Mouse (Mus musculus): ENCODE measurements around the gene Slc35e2. TPM values are rescaled to one million over a fixed set of nuclear protein-coding genes. Genes with fewer than 3 reads are reported as not detected.
A peak's percentile ranks its signal among the peaks of the same experiment; 100 is the strongest.

Gene Slc35e2
- total RNA-seq, 1 experiment from 2014 or later: 14.2 TPM

DNA sequence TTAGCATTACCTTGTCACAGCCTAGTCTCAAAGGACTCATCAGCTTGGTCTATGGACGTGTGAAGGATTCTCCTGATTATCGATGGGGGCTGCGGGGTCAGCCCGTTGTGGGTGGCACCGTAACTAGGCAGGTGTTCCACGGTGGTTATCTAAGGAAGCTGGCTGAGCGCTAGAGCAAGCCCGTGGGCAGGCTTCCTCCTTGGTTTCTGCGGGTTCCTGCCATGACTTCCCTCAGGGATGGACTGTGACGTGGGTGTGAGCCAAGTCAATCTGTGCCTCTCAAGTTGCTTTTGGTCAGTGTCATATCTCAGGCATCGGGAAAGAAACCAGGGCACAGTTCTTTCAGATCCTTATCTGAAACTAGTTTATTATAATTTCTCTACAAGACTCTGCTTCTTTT, 26.3 kb upstream of the Slc35e2 start:
- peak; percentile 92 for ATAC-seq (replicated peaks; ENCODE audit: low read depth, poor library complexity, severe bottlenecking)

DNA sequence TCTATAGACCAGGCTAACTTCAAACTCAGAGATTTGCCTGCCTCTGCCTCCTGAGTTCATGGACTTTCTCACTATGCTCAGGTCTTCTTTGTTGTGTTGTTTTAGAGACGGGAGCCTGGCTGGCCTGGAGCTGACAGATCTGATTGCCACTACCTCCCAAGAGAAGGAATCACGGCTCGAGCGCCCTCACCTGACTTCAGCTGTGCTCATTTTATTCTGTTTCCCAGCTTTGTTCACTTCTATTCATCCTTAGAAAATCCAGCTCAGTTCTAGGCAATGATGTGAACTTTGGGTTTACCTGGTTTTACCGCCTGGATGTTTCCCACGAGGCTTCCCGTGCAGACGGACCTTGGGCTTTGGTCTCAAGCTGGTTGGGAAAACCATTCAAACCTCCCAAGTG, 25.7 kb upstream of the Slc35e2 start:
- no peak for ATAC-seq (replicated peaks; ENCODE audit: low read depth, poor library complexity, severe bottlenecking)

DNA sequence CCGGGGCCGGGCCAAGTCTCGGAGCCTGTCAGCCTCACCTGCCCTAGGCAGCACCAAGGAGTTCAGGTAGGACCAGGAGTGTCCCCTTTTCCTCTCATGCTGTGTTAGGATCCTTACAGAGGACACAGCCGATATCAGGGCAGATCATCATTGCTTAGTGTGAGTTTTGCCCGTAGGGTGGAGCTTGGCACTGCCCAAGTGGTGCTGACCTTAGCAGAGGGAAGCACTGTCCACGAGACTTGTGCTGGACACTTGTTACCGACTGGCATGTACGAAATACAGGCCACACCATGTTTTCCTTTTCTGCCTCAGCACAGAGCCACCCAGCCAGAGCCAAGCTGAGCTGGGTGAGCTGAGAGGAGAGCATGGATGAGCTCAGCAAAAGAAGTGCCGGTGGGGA, 24.1 kb upstream of the Slc35e2 start:
- ATAC-seq (replicated peaks; ENCODE audit: low read depth, poor library complexity, severe bottlenecking): no peak

DNA sequence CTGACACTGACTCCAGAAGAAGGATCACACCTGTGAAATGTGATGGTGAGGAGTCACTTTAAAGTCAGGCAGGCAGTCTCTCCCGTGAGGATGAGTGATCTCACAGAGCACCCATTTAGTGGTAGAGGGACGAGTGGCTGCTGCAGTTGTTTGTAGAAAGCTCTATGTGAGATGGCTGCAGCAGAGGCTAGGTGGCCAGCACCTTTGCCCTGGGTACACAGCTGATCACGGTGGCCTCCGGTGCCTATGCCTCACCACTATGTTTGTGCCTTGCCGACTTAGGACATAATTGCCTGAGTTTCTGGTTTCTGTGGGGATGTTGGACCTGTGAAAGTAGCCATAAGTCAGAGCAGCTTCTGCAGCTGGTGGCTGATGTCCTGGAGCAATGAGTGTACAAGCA, 23.5 kb upstream of the Slc35e2 start:
- ATAC-seq (replicated peaks; ENCODE audit: low read depth, poor library complexity, severe bottlenecking): no peak

DNA sequence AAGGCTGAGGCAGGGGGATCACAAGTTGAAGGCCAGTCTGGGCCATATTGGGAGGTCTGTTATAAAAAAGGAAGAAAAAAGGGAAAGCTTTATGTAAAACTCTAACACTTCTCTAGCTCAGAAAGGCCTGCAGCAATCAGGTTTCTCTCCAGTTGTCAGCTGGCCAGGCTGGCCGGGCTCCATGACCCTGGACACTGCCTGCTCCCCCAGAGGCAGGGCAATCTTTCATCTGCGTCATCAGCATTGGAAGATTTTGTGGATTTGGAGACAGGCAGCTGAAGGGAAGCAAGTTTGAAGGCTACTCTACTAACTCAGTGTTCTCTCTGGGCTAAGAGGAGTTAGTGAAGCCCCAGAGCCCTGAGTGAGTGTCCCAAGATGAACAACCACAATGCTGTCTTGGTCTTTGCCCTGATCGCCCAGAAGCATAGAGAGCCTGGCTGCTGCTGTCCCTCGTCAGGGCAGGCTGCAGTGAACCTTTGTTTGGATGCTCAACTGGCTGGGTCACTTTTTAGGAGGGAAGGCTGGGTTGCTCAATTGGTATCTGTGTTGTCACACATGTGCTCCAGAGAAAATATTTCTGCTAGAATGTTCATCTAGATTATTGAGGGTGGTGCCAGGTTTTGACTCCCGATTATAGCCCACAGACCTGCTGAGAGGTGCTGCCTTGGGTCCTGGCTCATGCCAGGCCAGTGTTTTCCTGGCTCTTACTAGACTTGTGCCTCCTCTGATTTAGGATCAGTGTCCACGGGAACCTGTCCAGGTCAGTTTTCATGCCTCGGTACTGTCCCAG, 22.7 kb upstream of the Slc35e2 start:
- no peak for ATAC-seq (replicated peaks; ENCODE audit: low read depth, poor library complexity, severe bottlenecking)

DNA sequence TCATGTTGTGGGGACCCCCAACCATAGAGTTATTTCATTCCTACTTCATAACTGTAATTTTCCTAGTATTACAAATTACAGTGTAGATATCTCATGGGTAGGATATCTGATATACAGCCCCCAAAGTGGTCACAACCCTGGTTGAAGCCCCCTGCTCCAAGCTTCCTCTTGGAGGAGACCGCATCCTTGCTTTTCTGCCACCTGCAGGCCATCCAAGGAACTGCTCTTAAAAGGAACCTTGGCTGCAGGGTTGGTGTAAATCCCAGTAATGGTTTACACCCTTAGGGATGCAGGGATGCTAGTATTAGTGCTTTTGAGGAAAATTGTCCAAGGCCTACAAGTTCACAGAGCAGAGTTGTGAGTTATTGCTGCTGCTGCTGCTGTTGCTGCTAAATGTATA, 20.8 kb upstream of the Slc35e2 start:
- peak; percentile 59; the same call in 1 of the 2 replicates for ATAC-seq (replicated peaks; ENCODE audit: low read depth, poor library complexity, severe bottlenecking)

DNA sequence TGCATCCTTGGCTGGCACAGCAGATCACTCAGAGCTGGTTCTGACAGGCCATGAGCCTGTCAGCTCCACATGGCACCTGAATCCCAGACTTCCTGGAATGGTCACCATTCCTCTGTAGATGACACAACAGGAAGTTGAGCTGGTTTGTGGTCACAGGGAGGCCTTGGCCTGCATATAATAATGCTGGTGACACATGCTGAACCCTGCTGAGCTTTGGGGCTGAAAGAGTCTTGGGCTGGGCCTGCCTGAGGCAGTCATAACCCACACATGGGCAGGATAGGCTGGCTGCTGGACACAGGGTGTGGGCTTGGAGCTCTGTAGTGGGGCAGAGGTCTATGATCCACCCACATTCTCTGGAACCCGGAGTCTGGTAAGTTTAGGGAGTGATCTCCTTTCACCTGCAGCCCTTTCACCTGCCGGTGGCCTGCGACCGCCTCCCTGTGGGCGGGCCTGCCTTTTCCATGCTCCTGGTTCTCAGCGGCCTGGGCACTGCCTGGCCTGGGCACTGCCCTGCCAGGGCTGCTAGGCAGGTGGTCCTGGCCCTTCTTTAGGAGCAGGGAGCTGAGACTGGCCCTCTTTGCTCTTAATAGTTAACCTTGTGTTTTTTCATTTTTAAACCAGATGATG, 18.8 kb upstream of the Slc35e2 start:
- peak; percentile 87 for ATAC-seq (replicated peaks; ENCODE audit: low read depth, poor library complexity, severe bottlenecking)

DNA sequence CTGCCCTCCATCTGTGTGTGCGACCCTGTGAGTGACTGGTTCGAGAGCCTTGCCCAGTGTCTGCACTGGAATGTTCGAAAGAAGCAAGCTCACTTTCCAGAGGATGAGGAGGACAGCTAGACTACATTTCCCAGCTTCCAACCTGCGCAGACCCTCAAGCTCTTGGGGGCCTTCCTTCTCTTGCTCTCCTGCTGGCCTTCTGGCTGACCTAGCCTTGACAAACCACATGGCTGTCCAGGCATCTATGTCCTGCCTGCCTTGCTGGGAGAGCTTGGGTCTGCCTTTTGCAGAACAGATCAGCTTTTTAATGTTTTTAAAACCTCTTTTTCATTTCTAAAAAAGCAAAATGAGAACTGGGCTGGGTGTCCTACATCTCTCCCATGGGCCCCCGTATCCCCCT, 11.9 kb upstream of the Slc35e2 start:
- no peak for ATAC-seq (replicated peaks; ENCODE audit: low read depth, poor library complexity, severe bottlenecking)

DNA sequence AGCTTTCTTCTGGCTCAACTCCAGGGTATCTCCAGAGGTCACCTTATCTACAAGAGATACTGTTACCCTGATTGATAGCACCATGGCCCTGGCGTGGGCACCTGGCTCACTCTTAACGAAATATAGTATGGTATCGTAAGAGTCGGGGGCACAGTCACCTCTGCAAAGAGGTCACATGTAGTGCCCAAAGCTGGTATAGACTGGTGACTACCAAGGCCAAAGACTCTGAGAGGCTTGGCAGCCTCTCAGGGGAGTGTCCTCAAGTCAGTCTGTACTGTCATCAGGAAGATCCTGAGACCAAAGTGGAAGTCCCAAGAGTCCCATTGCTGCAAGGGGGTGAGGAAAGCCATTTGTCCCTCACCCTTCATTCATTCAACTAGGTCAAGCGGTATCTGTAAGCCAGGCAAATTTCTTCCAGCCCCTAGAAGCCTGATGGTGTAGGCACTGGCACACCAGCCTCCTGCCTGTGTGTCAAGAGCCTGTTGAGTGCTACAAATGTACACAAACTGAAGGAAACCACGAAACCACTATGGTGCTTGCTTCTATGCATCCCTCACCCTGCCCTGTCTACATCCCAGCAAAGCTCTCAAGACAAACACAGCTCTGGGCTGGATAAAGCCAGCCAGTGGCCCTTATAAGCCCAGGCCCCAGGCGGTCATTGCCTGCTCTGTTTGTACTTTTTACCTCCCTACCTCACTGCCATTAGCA, 10.1 kb upstream of the Slc35e2 start:
- ATAC-seq (replicated peaks; ENCODE audit: low read depth, poor library complexity, severe bottlenecking): peak; percentile 54

DNA sequence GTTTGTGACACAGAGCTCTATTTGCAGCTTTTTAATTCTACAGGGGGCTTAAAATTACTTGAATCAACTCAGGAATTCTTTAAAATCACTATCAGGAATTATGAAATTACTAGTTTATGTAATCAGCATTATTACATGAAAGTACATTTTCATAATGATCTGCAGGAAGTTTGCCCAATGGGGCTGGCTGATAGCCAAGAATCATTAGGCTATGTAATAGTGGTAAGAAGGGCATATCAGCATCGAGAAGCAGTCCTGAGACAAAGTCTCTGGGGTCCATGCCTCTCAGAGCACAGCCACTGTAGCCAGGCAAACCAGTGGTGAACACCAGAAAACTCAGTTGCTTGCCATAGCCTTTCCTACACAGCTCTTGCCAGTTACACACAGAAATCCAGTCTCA, 7.4 kb upstream of the Slc35e2 start:
- ATAC-seq (replicated peaks; ENCODE audit: low read depth, poor library complexity, severe bottlenecking): no peak

DNA sequence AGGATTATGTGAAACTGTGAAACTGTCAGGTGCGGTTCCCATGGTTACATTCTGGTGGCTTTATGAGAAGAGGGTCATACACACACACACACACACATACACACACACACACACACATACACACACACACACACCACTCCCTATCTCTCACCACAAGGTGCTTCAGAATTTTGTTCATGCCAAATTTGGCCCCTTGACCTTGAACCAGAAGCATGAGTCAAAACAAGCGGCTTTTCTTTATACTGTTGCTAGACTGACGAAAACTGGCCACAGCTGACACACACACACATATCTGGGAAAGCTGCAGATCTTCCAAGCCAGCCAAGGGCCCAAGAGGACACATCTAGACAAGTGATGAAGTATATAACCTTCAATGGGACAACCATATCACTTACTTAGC, 5.4 kb upstream of the Slc35e2 start:
- no peak for ATAC-seq (replicated peaks; ENCODE audit: low read depth, poor library complexity, severe bottlenecking)

DNA sequence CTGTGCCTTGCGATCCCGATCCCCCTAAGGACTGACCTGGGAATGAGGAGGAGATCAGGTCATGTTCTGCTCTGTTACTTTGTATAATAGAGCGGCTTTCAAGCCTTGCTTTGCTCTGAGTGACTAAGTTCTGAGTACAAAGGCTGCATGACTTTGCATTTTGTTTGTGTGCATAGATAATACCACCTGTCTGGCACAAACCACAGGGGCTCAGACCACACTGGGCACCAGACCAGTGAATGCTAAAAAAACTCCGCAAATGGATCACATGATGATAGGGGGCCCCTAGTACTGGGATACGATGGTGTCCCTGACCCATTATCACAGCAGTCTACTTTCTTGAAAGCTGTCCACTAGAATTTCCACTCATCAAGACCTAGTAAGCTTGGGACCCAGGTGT, 4.6 kb upstream of the Slc35e2 start:
- ATAC-seq (replicated peaks; ENCODE audit: low read depth, poor library complexity, severe bottlenecking): peak; percentile 57

DNA sequence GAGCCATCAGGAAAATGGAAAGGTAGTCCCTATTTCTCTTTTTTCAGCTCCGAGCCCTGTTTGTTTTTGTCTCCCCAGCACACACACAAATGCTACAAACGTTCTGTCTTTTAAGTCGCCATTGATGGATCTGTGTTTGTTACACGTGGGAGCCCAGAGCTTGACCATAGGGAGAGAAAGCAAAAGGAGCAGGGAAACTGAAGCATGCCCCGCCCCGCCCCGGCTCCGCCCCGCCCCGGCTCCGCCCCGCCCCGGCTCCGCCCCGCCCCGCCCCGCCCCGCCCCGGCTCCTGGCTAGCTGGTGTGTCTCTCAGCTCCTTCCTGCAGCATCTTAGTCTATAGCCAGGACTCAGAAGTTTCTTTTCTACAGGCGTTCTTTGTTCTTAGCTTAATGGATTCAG, 2.7 kb upstream of the Slc35e2 start:
- no peak for ATAC-seq (replicated peaks; ENCODE audit: low read depth, poor library complexity, severe bottlenecking)

DNA sequence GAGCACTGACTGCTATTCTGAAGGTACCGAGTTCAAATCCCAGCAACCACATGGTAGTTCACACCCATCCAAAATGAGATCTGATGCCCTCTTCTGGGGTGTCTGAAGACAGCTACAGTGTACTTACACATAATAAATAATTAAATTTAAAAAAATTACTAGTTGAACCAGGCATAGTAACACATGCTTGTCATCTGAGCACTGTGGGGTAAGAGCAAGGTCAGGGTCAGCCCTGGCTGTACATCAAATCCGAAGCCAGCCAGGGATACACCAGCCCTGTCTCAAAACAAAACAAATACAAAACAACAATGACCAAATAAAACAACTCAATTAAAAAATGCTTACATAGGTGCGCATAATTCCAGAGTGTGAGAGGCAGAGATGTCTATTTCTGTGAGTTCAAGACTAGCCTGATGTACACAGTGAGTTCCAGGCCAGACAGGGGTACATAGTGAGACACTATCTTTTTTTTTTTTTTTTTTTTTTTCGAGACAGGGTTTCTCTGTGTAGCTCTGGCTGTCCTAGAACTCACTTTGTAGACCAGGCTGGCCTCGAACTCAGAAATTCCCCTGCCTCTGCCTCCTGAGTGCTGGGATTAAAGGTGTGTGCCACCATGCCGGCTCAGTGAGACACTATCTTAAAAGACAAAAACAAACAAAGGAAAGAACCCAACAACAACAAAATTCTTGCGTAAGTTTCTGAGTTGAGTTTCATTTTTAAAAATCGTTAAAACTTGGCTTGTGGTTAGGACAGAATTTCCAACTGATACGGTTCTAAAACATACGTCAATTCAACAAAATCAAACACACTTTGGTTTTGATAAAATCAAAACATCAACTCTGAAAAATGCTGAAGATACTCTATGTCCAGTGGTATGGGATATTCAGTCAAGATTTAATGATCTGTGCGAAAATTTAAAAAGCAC, 1.1 kb upstream of the Slc35e2 start:
- ATAC-seq (replicated peaks; ENCODE audit: low read depth, poor library complexity, severe bottlenecking): no peak

DNA sequence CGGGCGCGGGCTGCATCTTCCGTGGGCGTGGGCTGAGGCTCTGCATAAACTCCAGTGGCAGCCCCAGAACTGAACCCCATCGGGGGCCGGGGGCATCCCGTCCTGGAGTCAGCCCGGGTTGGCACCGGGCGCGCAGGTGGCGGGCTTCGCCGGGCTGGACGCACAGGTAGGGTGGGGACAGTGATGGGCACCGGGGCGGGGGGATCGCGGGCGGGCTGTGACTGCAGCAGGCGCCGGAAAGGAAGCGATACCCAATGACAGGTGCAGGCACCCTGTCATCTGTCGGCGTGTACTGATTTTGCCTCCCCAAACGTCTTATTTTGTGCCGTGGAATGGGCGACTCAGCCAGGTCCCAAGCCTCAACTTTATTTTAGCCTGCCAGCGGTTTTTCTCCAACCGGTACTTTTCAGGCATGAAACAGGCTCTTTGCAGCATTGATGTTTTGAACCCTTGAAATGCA, 811 bp downstream of the Slc35e2 start:
- no peak for ATAC-seq (replicated peaks; ENCODE audit: low read depth, poor library complexity, severe bottlenecking)

DNA sequence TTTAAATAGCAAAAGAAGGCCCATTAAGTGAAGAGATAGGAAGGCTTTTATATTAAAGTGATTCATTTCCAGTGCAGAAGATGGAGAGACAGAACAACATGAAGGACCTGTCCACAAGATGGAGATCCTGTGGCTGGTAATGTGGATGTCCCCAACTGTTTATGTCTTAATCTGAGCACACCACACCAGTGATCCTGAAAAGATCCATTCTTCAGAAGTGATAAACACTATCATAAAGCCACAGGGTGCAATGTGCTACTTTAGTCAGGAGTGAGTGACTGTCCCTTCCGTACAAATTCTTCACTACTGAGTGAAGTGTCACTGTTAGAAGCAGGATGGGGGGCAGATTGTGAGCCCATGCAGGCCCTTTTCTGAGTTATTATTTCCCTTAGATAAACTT, 1.5 kb downstream of the Slc35e2 start:
- no peak for ATAC-seq (replicated peaks; ENCODE audit: low read depth, poor library complexity, severe bottlenecking)

DNA sequence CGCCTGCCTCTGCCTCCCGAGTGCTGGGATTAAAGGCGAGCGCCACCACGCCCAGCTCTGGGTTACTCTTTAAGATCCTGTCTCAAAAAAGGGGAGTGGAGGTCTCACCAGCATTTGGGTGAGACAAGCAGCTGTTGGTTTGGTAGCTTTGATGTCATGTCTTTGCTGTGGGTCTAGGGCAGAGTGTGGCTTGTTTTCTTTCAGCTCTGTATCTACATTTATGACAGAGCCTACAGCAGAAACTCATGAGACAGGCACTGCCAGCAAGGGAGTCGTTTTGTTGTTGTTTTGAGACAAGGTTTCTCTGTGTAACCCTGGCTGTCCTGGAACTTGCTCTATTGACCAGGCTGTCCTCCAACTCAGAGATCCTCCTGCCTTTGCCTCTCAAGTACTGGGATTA, 2.6 kb downstream of the Slc35e2 start:
- ATAC-seq (replicated peaks; ENCODE audit: low read depth, poor library complexity, severe bottlenecking): no peak

DNA sequence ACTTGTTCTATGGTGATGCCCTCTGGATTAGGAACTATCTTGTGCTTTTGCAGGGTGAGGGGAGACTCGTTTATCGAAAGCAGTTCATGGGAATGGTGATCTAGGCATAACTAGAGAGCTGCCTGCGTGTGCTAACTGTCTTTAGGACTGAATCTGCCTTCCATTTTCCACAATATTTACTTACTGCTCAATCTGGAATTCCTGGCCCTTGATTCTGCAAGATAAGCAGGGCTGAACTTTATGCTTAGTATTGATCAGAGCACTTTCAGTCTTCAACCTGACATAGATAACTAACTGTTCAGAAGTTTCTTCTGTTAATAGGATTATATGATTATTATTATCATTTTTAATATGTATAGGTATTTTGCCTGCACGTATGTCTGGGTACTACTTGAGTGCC, 3.9 kb downstream of the Slc35e2 start:
- no peak for ATAC-seq (replicated peaks; ENCODE audit: low read depth, poor library complexity, severe bottlenecking)

DNA sequence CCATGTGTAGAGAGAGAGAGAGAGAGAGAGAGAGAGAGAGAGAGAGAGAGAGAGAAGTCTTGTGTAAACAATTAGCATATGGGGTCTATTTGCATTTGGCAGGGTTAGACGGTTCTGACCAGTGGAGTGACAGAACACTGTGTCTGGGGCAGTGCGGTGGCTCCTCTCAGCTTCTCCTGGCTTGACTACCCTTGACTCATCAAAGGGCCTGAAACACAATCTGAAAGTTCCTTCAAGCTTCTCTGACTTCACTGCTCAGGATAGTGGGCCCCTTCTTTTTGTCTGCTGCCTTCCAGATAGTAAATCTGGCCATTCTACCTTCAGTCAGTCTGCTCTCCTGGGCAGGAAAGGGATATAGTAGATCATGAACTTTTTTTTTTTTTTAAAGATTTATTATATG, 5.6 kb downstream of the Slc35e2 start:
- ATAC-seq (replicated peaks; ENCODE audit: low read depth, poor library complexity, severe bottlenecking): no peak

DNA sequence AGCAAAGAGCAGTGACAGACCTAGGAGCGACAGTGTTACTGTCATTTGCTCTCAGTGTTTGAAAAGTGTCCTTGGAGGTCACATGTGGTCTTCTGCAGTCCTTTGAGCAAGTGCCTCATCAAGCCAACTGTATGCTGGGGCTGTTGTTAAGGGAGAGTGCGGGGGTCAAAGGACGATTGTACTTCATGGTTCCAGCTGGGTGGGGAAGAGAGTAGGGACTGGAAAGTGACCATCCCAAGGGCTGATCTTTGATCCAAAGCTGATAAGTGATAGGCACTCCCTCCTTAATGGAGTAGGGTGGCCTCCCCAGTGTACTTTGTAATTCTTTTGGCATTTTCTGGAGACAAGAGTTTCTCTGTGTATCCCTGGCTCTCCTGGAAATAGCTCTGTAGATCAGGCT, 10.6 kb downstream of the Slc35e2 start:
- no peak for ATAC-seq (replicated peaks; ENCODE audit: low read depth, poor library complexity, severe bottlenecking)
